Mouse (Mus musculus) T-helper 17 cell (primary cell): ENCODE data around the gene Abcb10.
"Not testable (repeated sequence)": the region's sequence is repeated elsewhere in the genome, so short reads cannot be mapped to it uniquely, and the experiment has no call there.

Experiments used
- in situ Hi-C, 2 experiments: fragments of 300-600 bp; cut with MboI, MseI; formaldehyde crosslinking; loops; 1 replicate in 1 of 2; 2 replicates in 1 of 2; pipeline ENCODE4 v1.15.1; 2025; ENCODE audit warnings: high pct_unique_total_duplicates in 2 of 2

Gene Abcb10

GRCm38 (mm10) chr8:123982826-123983400 is at the start of gene Abcb10:
TSS of gene Abcb10 (minus strand) at chr8:123983122.
- in situ Hi-C loops, result no loop called here

- in situ Hi-C loops, result no loop called here
Measured at GRCm38 (mm10) chr8:124027831-124028230, 44.9 kb upstream of the Abcb10 start.

GRCm38 (mm10) chr8:124026265-124026664 is 43.3 kb upstream of the Abcb10 start:
- in situ Hi-C loops, result not testable (repeated sequence)

GRCm38 (mm10) chr8:124021237-124022227 is 38.6 kb upstream of the Abcb10 start, which contains the start of the genes Taf5l and Urb2:
TSS of gene Taf5l (minus strand) at chr8:124021397.
TSS of gene Urb2 (plus strand) at chr8:124021508.
- in situ Hi-C loops, result no loop called here

GRCm38 (mm10) chr8:124020439-124021236 is 37.7 kb upstream of the Abcb10 start:
- in situ Hi-C loops, result no loop called here

GRCm38 (mm10) chr8:124019782-124020181 is 36.9 kb upstream of the Abcb10 start:
- in situ Hi-C loops, result no loop called here

GRCm38 (mm10) chr8:124014751-124015150 is 31.8 kb upstream of the Abcb10 start:
- in situ Hi-C loops, result no loop called here

- in situ Hi-C loops, result not testable (repeated sequence)
Measured at GRCm38 (mm10) chr8:124014299-124014698, 31.4 kb upstream of the Abcb10 start.

- in situ Hi-C loops, result no loop called here
Measured at GRCm38 (mm10) chr8:124011989-124012586, 29.2 kb upstream of the Abcb10 start.

- in situ Hi-C loops, result no loop called here
Measured at GRCm38 (mm10) chr8:124011580-124011979, 28.7 kb upstream of the Abcb10 start.

- in situ Hi-C loops, result loop anchor here in 1 of 2 experiments (10.0 kb wide), 1 partner anchor 1397 kb away; no protein-coding TSS in a partner anchor
Measured at GRCm38 (mm10) chr8:124007829-124008228, 24.9 kb upstream of the Abcb10 start.

GRCm38 (mm10) chr8:124002546-124003108 is 19.7 kb upstream of the Abcb10 start:
- in situ Hi-C loops, result loop anchor here in 1 of 2 experiments (10.0 kb wide), 1 partner anchor 1402 kb away; no protein-coding TSS in a partner anchor

- in situ Hi-C loops, result no loop called here
Measured at GRCm38 (mm10) chr8:123999568-123999967, 16.6 kb upstream of the Abcb10 start.

- in situ Hi-C loops, result no loop called here
Measured at GRCm38 (mm10) chr8:123993997-123994396, 11.1 kb upstream of the Abcb10 start.

GRCm38 (mm10) chr8:123993597-123993996 is 10.7 kb upstream of the Abcb10 start:
- in situ Hi-C loops, result no loop called here

- in situ Hi-C loops, result no loop called here
Measured at GRCm38 (mm10) chr8:123992587-123992986, 9.7 kb upstream of the Abcb10 start.

GRCm38 (mm10) chr8:123990277-123991049 is 7.5 kb upstream of the Abcb10 start:
- in situ Hi-C loops, result no loop called here

- in situ Hi-C loops, result no loop called here
Measured at GRCm38 (mm10) chr8:123989128-123989527, 6.2 kb upstream of the Abcb10 start.

GRCm38 (mm10) chr8:123988605-123989038 is 5.7 kb upstream of the Abcb10 start:
- in situ Hi-C loops, result no loop called here

GRCm38 (mm10) chr8:123982291-123982793 is 580 bp downstream of the Abcb10 start:
- in situ Hi-C loops, result no loop called here
